Mouse (Mus musculus) layer of hippocampus, postnatal 36 days (tissue): ENCODE data around the gene Crcp. TPM values are rescaled to one million over a fixed set of nuclear protein-coding genes. Genes with fewer than 3 reads are reported as not detected.

Source experiments
- DNase-seq, 2 experiments: peaks; one replicate each; pipeline ENCODE4 v3.0.0; 2022
- total RNA-seq, 2 experiments: library from RNA; stranded (reverse); gene quantifications; 2 replicates each; pipeline ENCODE4 v1.2.3; 2021

Crcp gene
- total RNA-seq, 2 experiments from 2014 or later: 37.0 to 38.2 TPM

GRCm38 (mm10) chr5:130097837-130098236 is 68.7 kb downstream of the Crcp start:
- DNase-seq: no peak

GRCm38 (mm10) chr5:130101724-130102123 is 72.6 kb downstream of the Crcp start:
- DNase-seq: no peak

DNA sequence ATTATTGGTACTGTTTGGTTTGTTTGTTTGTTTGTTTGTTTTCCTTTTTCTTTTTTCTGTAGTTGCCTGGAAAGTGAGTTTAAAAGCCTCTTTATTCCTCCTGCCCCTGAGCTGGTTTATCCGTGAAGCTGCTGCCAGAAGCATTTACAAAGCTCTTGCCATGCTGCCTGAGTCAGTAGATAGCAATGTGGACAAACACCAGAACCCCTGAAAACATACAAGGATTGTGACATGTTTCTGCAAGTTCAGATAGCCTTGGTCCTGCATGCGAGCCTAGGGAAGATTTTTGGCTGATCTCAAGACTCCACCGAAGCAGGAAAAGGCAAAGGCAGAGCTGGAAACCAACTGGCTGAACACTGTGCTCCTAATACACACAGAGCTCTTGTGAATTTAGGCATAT is 80.3 kb downstream of the Crcp start:
- DNase-seq: no peak

Other genes with a start within 250 kb of the Crcp start
- gene Psph, start 241.8 kb upstream of the Crcp start, total RNA-seq: 10 to 100 TPM; 27.5 to 28.9 TPM
- gene Sumf2, start 182.3 kb upstream of the Crcp start, total RNA-seq: 10 to 100 TPM; 20.4 to 21.5 TPM
- gene Chchd2, start 141.8 kb upstream of the Crcp start, total RNA-seq: 100 to 1,000 TPM; 437 to 493 TPM
- 1 to 10 TPM; 4.5 to 4.9 TPM for gene Zbed5, start 133.6 kb upstream of the Crcp start, total RNA-seq
- gene Phkg1, start 130.7 kb upstream of the Crcp start, total RNA-seq: 10 to 100 TPM; 23.0 to 23.1 TPM
- 1 to 10 TPM; 1.9 to 3.8 TPM for gene Nupr1l, start 120.8 kb upstream of the Crcp start, total RNA-seq
- 10 to 100 TPM; 42.0 to 44.4 TPM for gene Vkorc1l1, start 87.3 kb upstream of the Crcp start, total RNA-seq
- gene Gusb, start 26.2 kb upstream of the Crcp start, total RNA-seq: 10 to 100 TPM in 1 of 2 experiments, 1 to 10 TPM in 1; 9.7 to 10.6 TPM
- gene Asl, start within 50 bp of the Crcp start, total RNA-seq: 10 to 100 TPM; 18.0 to 18.8 TPM
- 10 to 100 TPM; 50.2 to 50.6 TPM for gene Tpst1, start 44.0 kb downstream of the Crcp start, total RNA-seq
- 10 to 100 TPM in 1 of 2 experiments, 1 to 10 TPM in 1; 9.8 to 13.0 TPM for gene Kctd7, start 115.6 kb downstream of the Crcp start, total RNA-seq
- gene Rabgef1, start 142.5 kb downstream of the Crcp start, total RNA-seq: 10 to 100 TPM; 51.3 to 53.3 TPM
- 10 to 100 TPM; 39.0 to 41.0 TPM for gene Tmem248, start 187.8 kb downstream of the Crcp start, total RNA-seq
- gene Sbds, start 226.2 kb downstream of the Crcp start, total RNA-seq: 10 to 100 TPM; 76.4 to 78.2 TPM
- 10 to 100 TPM; 15.2 to 18.2 TPM for gene Tyw1, start 226.3 kb downstream of the Crcp start, total RNA-seq